Mouse (Mus musculus): ENCODE measurements around the gene H1f0. TPM values are rescaled to one million over a fixed set of nuclear protein-coding genes. Genes with fewer than 3 reads are reported as not detected.

H1f0 gene
- total RNA-seq (2015; ENCODE audit: low replicate concordance) = 6.5 and 8.6 TPM in 2 replicates
- total RNA-seq (2017; ENCODE audit: low replicate concordance) = 8.2 and 20.5 TPM in 2 replicates

DNA sequence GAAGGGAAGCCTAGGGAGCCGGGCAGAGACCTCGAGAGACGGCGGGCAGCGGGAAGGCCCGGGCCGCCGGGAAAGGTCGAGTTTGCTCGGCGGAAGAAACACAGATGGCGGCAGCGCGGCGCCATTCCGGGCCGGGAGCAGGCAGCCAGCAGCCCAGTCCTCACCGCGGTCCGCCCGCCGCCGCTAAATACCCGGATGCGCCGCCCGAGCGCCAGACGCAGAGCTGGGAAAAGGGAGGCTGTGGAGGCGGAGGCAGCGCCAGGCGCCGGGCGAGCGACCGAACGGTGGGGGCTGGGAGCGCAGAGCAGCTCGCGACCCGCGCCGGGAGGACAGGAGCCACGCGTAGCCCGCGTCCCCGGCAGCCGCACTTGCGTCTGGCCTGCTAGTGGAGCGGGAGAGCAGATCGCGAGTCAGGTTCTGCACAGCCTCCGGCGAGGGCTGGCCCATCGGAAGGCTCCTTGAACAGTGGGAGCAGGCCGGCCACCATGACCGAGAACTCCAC lies at the start of gene H1f0:
TSS of gene H1f0 (plus strand) at position 214 of the 502 bp plus-strand sequence.
- no peak for ATAC-seq (replicated peaks; ENCODE audit: low FRiP score, poor library complexity, severe bottlenecking)

DNA sequence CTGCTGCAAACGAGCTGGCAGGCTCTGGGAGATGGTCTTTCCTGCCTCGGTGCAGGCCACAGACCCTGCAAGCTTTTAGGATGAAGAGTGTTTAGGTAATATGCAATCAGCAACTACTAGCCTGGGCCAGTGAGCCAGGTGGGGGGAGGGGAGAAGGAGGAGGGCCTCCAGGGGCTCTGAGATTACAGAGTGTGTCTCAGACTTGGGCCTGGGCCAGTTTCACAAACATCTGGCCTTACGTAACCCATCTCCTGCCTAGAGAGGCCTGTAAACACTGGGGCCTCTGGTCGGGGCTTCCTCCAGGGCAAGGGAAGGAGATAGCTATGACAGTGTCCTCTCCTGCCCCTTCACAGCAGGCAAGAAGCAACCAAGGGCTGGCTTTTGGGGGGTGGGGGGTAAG lies 49.4 kb upstream of the H1f0 start:
- ATAC-seq (replicated peaks; ENCODE audit: low FRiP score, poor library complexity, severe bottlenecking) = no peak

GRCm38 (mm10) chr15:78980084-78980483 lies 48.2 kb upstream of the H1f0 start:
- ATAC-seq (replicated peaks; ENCODE audit: low FRiP score, poor library complexity, severe bottlenecking) = no peak

GRCm38 (mm10) chr15:78982658-78983435 lies 45.4 kb upstream of the H1f0 start:
- peak; percentile 85 for ATAC-seq (replicated peaks; ENCODE audit: low FRiP score, poor library complexity, severe bottlenecking)

- peak; percentile 54 for ATAC-seq (replicated peaks; ENCODE audit: low FRiP score, poor library complexity, severe bottlenecking)
Observed at GRCm38 (mm10) chr15:78983436-78984285, 44.6 kb upstream of the H1f0 start.

GRCm38 (mm10) chr15:78984286-78984778 lies 43.9 kb upstream of the H1f0 start:
- no peak for ATAC-seq (replicated peaks; ENCODE audit: low FRiP score, poor library complexity, severe bottlenecking)

DNA sequence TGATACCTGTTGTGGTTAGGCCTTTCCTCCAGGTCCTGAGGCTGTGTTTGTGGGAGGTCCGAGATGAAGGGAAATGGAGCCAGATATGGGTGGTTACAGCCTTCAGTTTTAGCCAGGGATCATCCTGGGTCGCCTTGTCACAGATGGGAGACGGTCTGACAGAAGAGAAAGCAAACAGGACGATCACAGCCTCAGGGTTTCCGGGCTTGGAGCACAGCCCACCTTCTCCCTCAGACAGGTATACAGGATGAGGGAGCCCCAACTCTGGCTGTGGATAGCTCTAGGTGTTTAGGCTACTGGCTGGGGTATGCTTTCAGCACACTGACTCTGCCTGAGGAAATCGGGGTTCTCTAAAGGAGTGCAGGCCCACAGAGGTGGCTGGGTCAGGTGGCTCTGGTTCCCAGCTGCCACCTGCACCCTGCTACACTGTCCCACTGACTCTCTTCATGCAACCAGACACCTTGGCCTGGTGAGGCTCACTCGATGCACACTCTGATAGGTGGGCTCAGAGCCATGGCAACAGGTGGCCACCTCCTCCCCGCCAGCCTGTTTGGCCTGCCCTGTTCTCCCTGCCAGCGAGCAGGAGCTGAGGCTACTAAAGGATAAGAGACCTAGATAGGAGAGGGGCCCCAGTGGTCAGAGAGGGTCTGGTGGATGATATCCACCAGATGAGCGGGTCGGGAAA lies 41.6 kb upstream of the H1f0 start:
- no peak for ATAC-seq (replicated peaks; ENCODE audit: low FRiP score, poor library complexity, severe bottlenecking)

DNA sequence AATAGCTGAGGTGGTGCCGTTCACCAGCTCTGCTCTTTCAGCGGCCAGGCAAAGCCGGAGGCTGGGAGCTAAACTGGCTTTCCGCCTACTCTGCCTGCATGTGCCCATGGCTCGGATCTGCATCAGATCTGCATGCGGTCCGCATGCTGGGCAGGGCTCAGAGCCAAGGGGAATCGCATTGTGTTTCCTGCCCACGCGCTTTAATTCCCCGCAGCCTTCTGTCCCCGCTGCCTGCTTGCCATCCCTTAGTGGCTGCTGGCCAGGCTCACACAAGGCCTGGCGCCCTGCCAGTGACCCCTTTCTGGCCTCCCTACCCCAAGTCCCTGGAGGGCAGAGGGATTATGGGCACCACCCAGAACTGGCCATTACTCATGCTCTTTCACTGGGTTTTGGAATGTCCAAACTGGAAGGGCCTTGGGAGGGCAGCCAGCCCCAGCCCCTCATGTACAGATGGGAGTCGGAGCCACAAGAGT lies 39.7 kb upstream of the H1f0 start:
- no peak for ATAC-seq (replicated peaks; ENCODE audit: low FRiP score, poor library complexity, severe bottlenecking)

- no peak for ATAC-seq (replicated peaks; ENCODE audit: low FRiP score, poor library complexity, severe bottlenecking)
Observed at GRCm38 (mm10) chr15:78989152-78990092, 38.8 kb upstream of the H1f0 start.

- no peak for ATAC-seq (replicated peaks; ENCODE audit: low FRiP score, poor library complexity, severe bottlenecking)
Observed at GRCm38 (mm10) chr15:78990093-78990463, 38.2 kb upstream of the H1f0 start.

DNA sequence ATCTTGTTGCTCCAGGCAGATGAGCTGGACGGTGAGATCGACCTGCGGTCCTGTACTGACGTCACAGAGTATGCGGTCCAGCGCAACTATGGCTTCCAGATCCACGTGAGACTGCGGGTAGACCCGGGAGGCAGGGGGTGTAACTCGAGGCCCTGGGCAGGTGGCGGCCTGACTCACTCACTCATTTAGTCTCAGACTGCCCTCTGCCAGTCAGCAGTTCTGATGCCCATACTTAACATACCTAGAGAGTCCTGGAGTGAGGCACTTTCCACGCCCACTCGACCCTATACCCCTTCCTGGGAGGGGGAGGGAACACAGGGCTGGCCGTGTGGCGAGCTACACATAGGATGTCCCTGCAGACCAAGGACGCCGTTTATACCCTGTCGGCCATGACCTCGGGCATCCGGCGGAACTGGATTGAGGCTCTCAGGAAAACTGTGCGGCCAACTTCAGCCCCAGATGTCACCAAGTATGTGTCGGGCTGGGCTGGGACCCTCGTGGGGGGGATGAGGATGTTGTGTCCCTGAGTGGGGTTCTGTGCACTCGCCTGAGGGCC lies 37.2 kb upstream of the H1f0 start:
- no peak for ATAC-seq (replicated peaks; ENCODE audit: low FRiP score, poor library complexity, severe bottlenecking)

GRCm38 (mm10) chr15:78992235-78992634 lies 36.0 kb upstream of the H1f0 start:
- ATAC-seq (replicated peaks; ENCODE audit: low FRiP score, poor library complexity, severe bottlenecking) = no peak

DNA sequence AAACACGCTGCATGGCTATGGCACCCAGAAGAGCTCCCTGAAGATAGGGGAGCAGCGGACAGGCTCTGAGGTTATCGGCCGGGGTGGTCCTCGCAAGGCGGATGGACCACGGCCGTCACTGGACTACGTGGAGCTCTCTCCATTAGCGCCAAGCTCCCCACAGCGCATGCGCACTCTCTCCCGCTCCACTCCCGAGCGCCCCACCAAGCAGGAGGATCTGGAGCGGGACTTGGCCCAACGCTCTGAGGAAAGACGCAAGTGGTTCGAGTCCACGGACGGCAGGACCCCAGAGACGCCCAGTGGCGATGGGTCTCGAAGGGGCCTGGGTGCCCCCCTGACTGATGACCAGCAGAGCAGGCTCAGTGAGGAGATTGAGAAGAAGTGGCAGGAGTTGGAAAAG lies 35.3 kb upstream of the H1f0 start:
- no peak for ATAC-seq (replicated peaks; ENCODE audit: low FRiP score, poor library complexity, severe bottlenecking)

DNA sequence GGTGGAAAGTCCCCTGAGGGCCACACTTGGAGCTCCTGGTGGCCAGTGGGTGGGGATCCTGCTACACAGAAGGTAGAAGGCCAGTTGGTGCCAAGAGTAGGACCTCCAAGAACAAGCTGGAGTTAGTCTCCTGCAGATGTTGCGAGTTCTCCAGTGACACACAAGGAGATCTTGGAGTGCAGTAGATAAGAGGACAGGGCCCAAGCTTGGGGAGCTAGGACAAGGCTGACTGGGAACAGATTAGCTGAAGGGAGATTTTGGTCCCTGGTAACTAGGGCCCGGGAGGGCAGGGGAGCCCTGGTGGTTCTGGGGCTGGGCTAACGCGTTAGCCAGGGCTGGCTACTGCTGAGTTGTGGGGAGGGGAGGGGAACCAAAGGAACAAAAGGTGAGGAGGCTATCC lies 32.3 kb upstream of the H1f0 start:
- no peak for ATAC-seq (replicated peaks; ENCODE audit: low FRiP score, poor library complexity, severe bottlenecking)

- ATAC-seq (replicated peaks; ENCODE audit: low FRiP score, poor library complexity, severe bottlenecking) = no peak
Observed at GRCm38 (mm10) chr15:78996663-78997062, 31.6 kb upstream of the H1f0 start.

GRCm38 (mm10) chr15:78998348-78998747 lies 29.9 kb upstream of the H1f0 start:
- no peak for ATAC-seq (replicated peaks; ENCODE audit: low FRiP score, poor library complexity, severe bottlenecking)

GRCm38 (mm10) chr15:78999586-78999985 lies 28.7 kb upstream of the H1f0 start:
- no peak for ATAC-seq (replicated peaks; ENCODE audit: low FRiP score, poor library complexity, severe bottlenecking)

GRCm38 (mm10) chr15:79000357-79000791 lies 27.9 kb upstream of the H1f0 start:
- ATAC-seq (replicated peaks; ENCODE audit: low FRiP score, poor library complexity, severe bottlenecking) = no peak

All from erythroblast, adult 5-6 weeks (primary cell).